Mouse (Mus musculus) liver, adult 2 months (tissue): ENCODE measurements around the gene Dnajc16.

Source experiments
- CTCF ChIP-seq: fragments of 200-500 bp; IDR thresholded peaks from 2 replicates; pipeline ENCODE4 v1.5.1; 2011; ENCODE audit warnings: low read depth, low read length, control low read depth
- POLR2A ChIP-seq: fragments of 200-500 bp; IDR thresholded peaks from 2 replicates; pipeline ENCODE4 v1.6.1; 2011; ENCODE audit warnings: low read length, control low read depth; ENCODE audit not compliant: insufficient read depth; ENCODE audit errors: extremely low read depth

DNA sequence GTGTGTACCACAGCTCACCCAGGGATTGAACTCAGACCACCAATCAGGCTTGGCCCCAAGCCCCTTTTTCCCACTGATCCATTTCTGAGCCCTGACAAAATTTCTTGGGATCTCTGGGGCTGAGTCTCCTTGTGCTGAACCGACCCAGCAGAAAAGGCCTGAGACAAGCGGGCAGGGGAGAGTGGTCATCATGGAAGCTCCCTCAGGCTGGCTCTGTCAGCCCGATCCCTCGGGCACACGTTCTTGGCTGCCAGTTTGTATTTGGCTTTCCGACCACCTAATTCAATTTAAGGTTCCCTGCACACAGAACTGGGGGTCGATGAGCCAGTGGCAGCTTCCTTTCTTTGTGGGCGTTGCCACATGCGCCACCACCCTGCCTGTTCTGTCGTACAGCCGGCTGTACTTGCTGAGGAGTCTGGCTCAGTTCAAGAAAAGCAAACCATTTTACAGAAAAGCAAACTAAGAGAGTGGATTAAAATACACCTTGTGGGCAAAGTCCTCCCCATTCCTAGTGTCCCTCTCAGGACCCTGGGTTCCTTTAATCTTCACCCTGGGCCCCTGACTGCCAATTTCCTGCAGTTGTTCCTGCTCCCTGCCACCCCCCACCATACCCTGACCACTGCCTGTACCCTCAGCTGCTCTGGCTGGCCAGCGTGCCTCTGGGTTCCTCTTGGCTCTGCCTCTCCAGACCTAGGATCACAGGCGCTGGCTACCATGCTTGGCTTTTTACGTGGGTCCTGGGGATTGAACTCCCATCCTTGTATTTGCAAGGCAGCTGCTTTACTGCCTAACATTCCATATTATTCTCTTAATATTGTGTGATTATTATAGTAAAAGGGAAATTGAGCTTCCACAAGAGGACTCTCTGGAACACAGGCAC, 26.3 kb upstream of the Dnajc16 start:
- TF ChIP-seq POLR2A: no peak
- TF ChIP-seq CTCF: no peak
